Mouse (Mus musculus) heart, adult 2 months (tissue): ENCODE data around the gene Pnmal2.

Source experiments
- CTCF ChIP-seq: fragments of 200-600 bp; IDR thresholded peaks from 2 replicates; pipeline ENCODE4 v1.8.1; 2022; ENCODE audit warnings: antibody characterized with exemption, mild to moderate bottlenecking, moderate library complexity
- EP300 ChIP-seq: fragments of 200-500 bp; IDR thresholded peaks from 2 replicates; pipeline ENCODE4 v1.6.1; 2011; ENCODE audit warnings: low read depth, low read length, control low read depth; ENCODE audit not compliant: insufficient read depth
- POLR2A ChIP-seq: fragments of 200-500 bp; IDR thresholded peaks from 2 replicates; pipeline ENCODE4 v1.6.1; 2011; ENCODE audit warnings: mild to moderate bottlenecking, low read depth, low read length, control low read depth; ENCODE audit not compliant: insufficient read depth

DNA sequence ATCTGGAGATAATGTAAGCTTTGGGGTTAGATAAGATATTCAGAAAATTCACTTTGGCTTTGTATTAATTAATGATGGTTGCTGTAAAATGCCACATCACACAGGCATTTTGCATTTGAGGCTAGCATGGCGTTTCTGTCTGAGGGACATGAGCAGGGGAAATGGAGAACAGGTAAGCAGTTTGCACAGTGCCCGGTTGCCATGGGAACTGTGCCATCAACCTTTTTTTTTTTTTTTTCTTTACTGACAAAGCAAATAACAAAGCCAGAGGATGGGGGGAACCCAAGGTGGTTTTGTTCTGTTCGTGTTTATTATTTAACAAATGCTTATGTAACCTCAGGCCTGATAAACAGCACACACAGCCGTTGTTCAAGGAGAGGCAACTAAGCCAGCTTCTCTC lies 1.6 kb upstream of the Pnmal2 start:
- TF ChIP-seq EP300 (no peak), POLR2A (no peak), CTCF (no peak)
